Mouse (Mus musculus): ENCODE data around the gene Hfe2.

GRCm38 (mm10) chr3:96495490-96496210, 29.3 kb upstream of the Hfe2 start:
- no peak for TF ChIP-seq GATA1 (IDR thresholded peaks at IDR 0.05; ENCODE audit: borderline replicate concordance, low read length)
- TF ChIP-seq CTCF (IDR thresholded peaks at IDR 0.05; ENCODE audit: low read depth, low read length), result no peak
- no peak for TF ChIP-seq GATA2 (IDR thresholded peaks at IDR 0.05; ENCODE audit: borderline replicate concordance, low read depth, low read length)

Data from G1E (cell line).